Comparison of ENCODE assay signal across 29 mouse cellular contexts in the genomic region with DNA sequence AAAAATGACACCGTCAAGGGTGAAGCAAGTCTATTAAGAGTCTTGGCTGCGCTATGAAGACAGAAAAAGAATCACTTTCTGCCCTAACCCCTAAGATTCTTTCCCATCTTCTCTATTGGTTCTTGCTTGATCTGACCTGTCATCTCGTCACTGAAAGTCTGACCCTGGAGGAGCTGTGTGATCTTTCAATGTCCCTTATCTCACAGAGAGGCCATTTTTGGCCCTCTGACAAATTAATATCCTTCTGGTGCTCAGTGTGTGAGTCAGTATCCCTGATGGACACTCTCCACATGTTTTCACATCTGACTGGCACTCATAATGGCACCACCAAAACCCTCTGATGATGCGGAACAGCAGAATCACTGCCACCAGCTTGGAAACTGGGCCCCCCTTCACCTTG.
"Had no signal": no experiment of that assay in that cellular context is flagged by ENCODE, and none has a peak within 500 bp of the region (broad histone marks: within the 10 kb centered on the region; RNA-seq: fewer than 3 reads in every experiment).

No protein-coding gene starts in this region.

- H3K27me3 ChIP-seq: heart, embryonic 13.5 days; heart, embryonic 15.5 days; hindbrain, embryonic 12.5 days; intestine, embryonic 15.5 days; limb, embryonic 12.5 days; liver, embryonic 13.5 days; liver, embryonic 15.5 days had no signal

- H3K36me3 ChIP-seq: heart, embryonic 13.5 days; heart, embryonic 15.5 days; hindbrain, embryonic 12.5 days; intestine, embryonic 15.5 days; limb, embryonic 10.5 days; limb, embryonic 12.5 days; liver, embryonic 13.5 days; liver, embryonic 15.5 days had no signal

- H3K9ac ChIP-seq: heart, embryonic 13.5 days; heart, embryonic 15.5 days; hindbrain, embryonic 12.5 days; hindbrain, embryonic 14.5 days; intestine, embryonic 15.5 days; limb, embryonic 12.5 days; liver, embryonic 13.5 days; liver, embryonic 15.5 days had no signal

- H3K9me3 ChIP-seq: heart, embryonic 13.5 days; heart, embryonic 15.5 days; hindbrain, embryonic 10.5 days; hindbrain, embryonic 12.5 days; intestine, embryonic 15.5 days; limb, embryonic 10.5 days; liver, embryonic 13.5 days; liver, embryonic 15.5 days had no signal

- DNase-seq: gastrocnemius, adult 2 months; gastrocnemius, postnatal 10 days; gastrocnemius, postnatal 25 days; heart, adult 2 months; heart, postnatal 14 days; heart, postnatal 4 days; kidney, adult 18-20 months; kidney, adult 8-10 months; kidney, postnatal 10 days; kidney, postnatal 25 days; kidney, postnatal 4 days; liver; liver, embryonic 13.5 days had no signal

- H3K4me2 ChIP-seq: heart, embryonic 11.5 days; heart, embryonic 13.5 days; heart, embryonic 15.5 days; hindbrain, embryonic 12.5 days; hindbrain, embryonic 14.5 days; intestine, embryonic 15.5 days; limb, embryonic 12.5 days; liver, embryonic 11.5 days; liver, embryonic 13.5 days; liver, embryonic 15.5 days had no signal

- H3K4me1 ChIP-seq: hindbrain, embryonic 10.5 days; hindbrain, embryonic 12.5 days; intestine, embryonic 15.5 days; limb, embryonic 10.5 days; limb, embryonic 12.5 days; liver, embryonic 13.5 days; liver, embryonic 15.5 days had no signal

- ATAC-seq: hindbrain, embryonic 16.5 days; inflammation-experienced regulatory T-cells, adult 6 months; intestine, embryonic 15.5 days; intestine, postnatal 0 days had no signal

- H3K27ac ChIP-seq: gastrocnemius, adult 2 months; heart, adult 2 months; heart, embryonic 13.5 days; heart, embryonic 15.5 days; hindbrain, embryonic 10.5 days; hindbrain, embryonic 12.5 days; hindbrain, embryonic 14.5 days; intestine, embryonic 15.5 days; layer of hippocampus, adult 2 months; left cerebral cortex, adult 2 months; limb, embryonic 10.5 days; limb, embryonic 12.5 days; liver, embryonic 13.5 days; liver, embryonic 15.5 days had no signal

- H3K4me3 ChIP-seq: gastrocnemius, adult 2 months; heart, adult 2 months; heart, embryonic 13.5 days; heart, embryonic 15.5 days; hindbrain, embryonic 10.5 days; hindbrain, embryonic 12.5 days; intestine, embryonic 15.5 days; layer of hippocampus, adult 2 months; left cerebral cortex, adult 2 months; limb, embryonic 10.5 days; limb, embryonic 12.5 days; liver, embryonic 13.5 days; liver, embryonic 15.5 days had no signal
